In the genomic region with DNA sequence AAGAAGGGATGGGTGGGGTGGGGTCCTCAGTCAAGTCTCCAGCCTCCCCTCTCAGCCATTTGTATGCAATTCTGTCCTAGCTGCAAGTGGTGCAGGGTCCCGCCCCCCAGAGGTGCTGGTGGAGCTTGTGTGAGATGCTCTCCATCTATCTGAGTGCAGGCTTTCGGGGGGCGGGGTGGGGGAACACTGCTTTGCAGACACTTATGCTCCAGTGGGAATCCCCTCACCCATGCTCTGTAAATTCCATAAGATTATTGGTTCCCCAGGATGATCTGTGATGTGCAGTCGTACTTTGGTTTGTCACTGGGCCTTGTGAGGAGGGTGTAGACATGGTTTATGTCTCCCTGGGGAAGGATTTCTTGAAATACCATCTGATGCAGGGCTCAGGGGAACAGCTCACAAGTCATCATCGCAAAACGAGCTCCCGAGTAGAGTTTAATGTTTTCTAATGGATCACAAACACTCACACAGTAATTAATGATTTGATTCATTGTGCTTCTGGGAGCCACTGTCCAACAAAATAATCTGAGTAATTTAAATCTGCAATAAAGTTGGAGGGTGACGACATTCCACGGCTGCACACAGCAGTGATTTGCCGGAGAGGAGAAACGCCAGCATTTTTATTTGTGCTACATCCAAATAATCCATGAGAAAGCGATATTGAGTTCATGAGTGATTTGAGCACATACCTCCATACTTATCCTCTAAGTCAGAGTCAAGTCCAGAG, we compare ENCODE assay signal across 19 mouse cellular contexts.
DNase-seq lines count a peak whose midpoint lies in the region; ATAC-seq and TF ChIP-seq lines count a peak whose summit lies in the region.
"Had no signal": no experiment of that assay in that cellular context is flagged by ENCODE, and none has a peak within 500 bp of the region (broad histone marks: within the 10 kb centered on the region; RNA-seq: fewer than 3 reads in every experiment).

No protein-coding gene starts in this region.

- no peak overlapping the region for H3K4me3 ChIP-seq in limb, embryonic 14.5 days (replicated peaks; ENCODE audit: low read length)
- H3K4me3 ChIP-seq in limb, embryonic 10.5 days, result no peak overlapping the region
- no peak overlapping the region for H3K4me3 ChIP-seq in kidney, postnatal 0 days (replicated peaks; ENCODE audit: low read depth, low read length)
- no peak overlapping the region for H3K4me3 ChIP-seq in neural tube, embryonic 15.5 days (replicated peaks)
- H3K4me3 ChIP-seq: layer of hippocampus, adult 2 months; left cerebral cortex, adult 2 months; liver, embryonic 13.5 days; lung, embryonic 15.5 days; midbrain, embryonic 15.5 days had no signal

- TF ChIP-seq POLR2A in limb, embryonic 14.5 days (IDR thresholded peaks at IDR 0.05; ENCODE audit: borderline replicate concordance, extremely low read depth, insufficient read depth, insufficient read length), result no peak

- H3K36me3 ChIP-seq in limb, embryonic 14.5 days (ENCODE audit: control insufficient read depth, insufficient read depth, low read length), result no peaks in the 10 kb centered on the region
- H3K36me3 ChIP-seq in limb, embryonic 10.5 days, result no peaks in the 10 kb centered on the region
- no peaks in the 10 kb centered on the region for H3K36me3 ChIP-seq in kidney, postnatal 0 days (ENCODE audit: insufficient read depth, low read length)
- no peaks in the 10 kb centered on the region for H3K36me3 ChIP-seq in neural tube, embryonic 15.5 days
- H3K36me3 ChIP-seq: liver, embryonic 13.5 days; lung, embryonic 15.5 days; midbrain, embryonic 15.5 days had no signal

- no peaks in the 10 kb centered on the region for H3K9me3 ChIP-seq in limb, embryonic 14.5 days (ENCODE audit: control insufficient read depth, low read length)
- no peaks in the 10 kb centered on the region for H3K9me3 ChIP-seq in limb, embryonic 10.5 days (replicated peaks)
- H3K9me3 ChIP-seq in kidney, postnatal 0 days (replicated peaks; ENCODE audit: low read length), result no peaks in the 10 kb centered on the region
- H3K9me3 ChIP-seq in neural tube, embryonic 15.5 days (replicated peaks), result no peaks in the 10 kb centered on the region
- H3K9me3 ChIP-seq: liver, embryonic 13.5 days; lung, embryonic 15.5 days; midbrain, embryonic 15.5 days had no signal

- no peak for TF ChIP-seq CTCF in kidney, postnatal 0 days (IDR thresholded peaks at IDR 0.05; ENCODE audit: low read depth)

- no peak overlapping the region for H3K9ac ChIP-seq in limb, embryonic 14.5 days (ENCODE audit: low read depth, low read length, severe bottlenecking)
- no peak overlapping the region for H3K9ac ChIP-seq in kidney, postnatal 0 days (ENCODE audit: low read depth, low read length)
- no peak overlapping the region for H3K9ac ChIP-seq in neural tube, embryonic 15.5 days (replicated peaks)
- H3K9ac ChIP-seq: forebrain, postnatal 0 days; liver, embryonic 13.5 days; lung, embryonic 15.5 days; midbrain, embryonic 15.5 days had no signal

- no peak overlapping the region for H3K4me2 ChIP-seq in limb, embryonic 14.5 days (replicated peaks; ENCODE audit: low read depth, low read length, severe bottlenecking)
- H3K4me2 ChIP-seq in kidney, postnatal 0 days (ENCODE audit: low read length), result no peak overlapping the region
- 0 out of 2 replicates have a peak overlapping the region, but pooled peaks have one; percentile 0 for H3K4me2 ChIP-seq in neural tube, embryonic 15.5 days
- H3K4me2 ChIP-seq: liver, embryonic 13.5 days; lung, embryonic 15.5 days; midbrain, embryonic 15.5 days had no signal

- 0 out of 2 replicates have a peak, but pooled peaks cover 6% of the 10 kb centered on the region for H3K4me1 ChIP-seq in limb, embryonic 14.5 days (ENCODE audit: control insufficient read depth, insufficient read depth, low read length)
- peaks cover 11% of the 10 kb centered on the region; the same call in 1 of the 2 replicates for H3K4me1 ChIP-seq in limb, embryonic 10.5 days
- H3K4me1 ChIP-seq in kidney, postnatal 0 days (replicated peaks; ENCODE audit: insufficient read depth, low read length), result 0 out of 2 replicates have a peak, but pooled peaks cover 7% of the 10 kb centered on the region
- peaks cover 21% of the 10 kb centered on the region for H3K4me1 ChIP-seq in neural tube, embryonic 15.5 days
- H3K4me1 ChIP-seq: liver, embryonic 13.5 days; lung, embryonic 15.5 days; midbrain, embryonic 15.5 days had no signal

- H3K27ac ChIP-seq in limb, embryonic 14.5 days (replicated peaks; ENCODE audit: low read depth, low read length), result no peak overlapping the region
- no peak overlapping the region for H3K27ac ChIP-seq in limb, embryonic 10.5 days
- no peak overlapping the region for H3K27ac ChIP-seq in kidney, postnatal 0 days
- H3K27ac ChIP-seq in neural tube, embryonic 15.5 days (replicated peaks), result peak overlapping the region; percentile 19; the same call in 1 of the 2 replicates
- H3K27ac ChIP-seq: layer of hippocampus, adult 2 months; left cerebral cortex, adult 2 months; liver, embryonic 13.5 days; lung, embryonic 15.5 days; midbrain, embryonic 15.5 days had no signal

- WGBS in limb, embryonic 14.5 days, result 38% methylated on average over 12 of the region's 12 CpGs
- WGBS in limb, embryonic 10.5 days, result 68% methylated on average over 12 of the region's 12 CpGs
- 37% methylated on average over 12 of the region's 12 CpGs for WGBS in kidney, postnatal 0 days
- WGBS in neural tube, embryonic 15.5 days, result 29% methylated on average over 12 of the region's 12 CpGs

- DNase-seq in gastrocnemius, postnatal 10 days, result peak; percentile 8
- DNase-seq in gastrocnemius, postnatal 25 days, result no peak
- peak; percentile 13 for DNase-seq in limb, embryonic 14.5 days (ENCODE audit: low spot score)
- DNase-seq in limb, embryonic 10.5 days (ENCODE audit: low spot score), result no peak
- DNase-seq in kidney, postnatal 0 days (ENCODE audit: low spot score), result peak; percentile 73
- DNase-seq in spleen, postnatal 36 days (ENCODE audit: low spot score in 2 of 2), result no peak
- DNase-seq in right cerebral cortex, postnatal 14 days, result no peak
- DNase-seq: adrenal gland, postnatal 10 days; cerebellum, adult 18-20 months; forebrain, postnatal 0 days; liver, embryonic 13.5 days; retina, postnatal 1 day had no signal

- H3K27me3 ChIP-seq in limb, embryonic 14.5 days (ENCODE audit: control insufficient read depth, insufficient read depth, low read length), result no peaks in the 10 kb centered on the region
- no peaks in the 10 kb centered on the region for H3K27me3 ChIP-seq in limb, embryonic 10.5 days (ENCODE audit: low read depth, poor library complexity, severe bottlenecking)
- no peaks in the 10 kb centered on the region for H3K27me3 ChIP-seq in kidney, postnatal 0 days (ENCODE audit: insufficient read depth, low read length)
- no peaks in the 10 kb centered on the region for H3K27me3 ChIP-seq in neural tube, embryonic 15.5 days (replicated peaks)
- H3K27me3 ChIP-seq: CH12.LX; liver, embryonic 13.5 days; lung, embryonic 15.5 days; midbrain, embryonic 15.5 days had no signal

- no peak for ATAC-seq in limb, embryonic 14.5 days (ENCODE audit: low FRiP score, low read depth)
- ATAC-seq in kidney, postnatal 0 days (replicated peaks; ENCODE audit: low FRiP score, low read depth), result no peak
- peak; percentile 89 for ATAC-seq in neural tube, embryonic 15.5 days (ENCODE audit: low FRiP score)
- ATAC-seq: forebrain, postnatal 0 days; inflammation-experienced regulatory T-cells, adult 6 months; midbrain, embryonic 15.5 days had no signal

Comparison
In these comparisons a context has a peak if more than half of its experiments do, and no peak if none do; other contexts are left out.
1. DNase-seq: peak in gastrocnemius, postnatal 10 days (single experiment), limb, embryonic 14.5 days (single experiment) and kidney, postnatal 0 days (single experiment); none in gastrocnemius, postnatal 25 days (single experiment), limb, embryonic 10.5 days (single experiment), spleen, postnatal 36 days (0 of 2) and right cerebral cortex, postnatal 14 days (single experiment).